Mouse (Mus musculus): ENCODE results near the gene Ska3. TPM values are rescaled to one million over a fixed set of nuclear protein-coding genes. Genes with fewer than 3 reads are reported as not detected.

Ska3 gene
- polyA plus RNA-seq, 1 experiment from 2014 or later: 21.2 TPM

Small RNA genes lying within 50 kb of the gene (microRNA-seq; reads per million reads assigned to microRNA genes)
- gene Mir3077: not detected

Other genes starting within 250 kb of the Ska3 start
- gene Xpo4, start 160.8 kb downstream of the Ska3 start, polyA plus RNA-seq (2015; fragmentation: Nextera tagmentation; extraction: Ambion mirVana): 11.1 and 12.6 TPM in 2 replicates
- gene Gm49361, start 80.1 kb downstream of the Ska3 start, polyA plus RNA-seq (2015; fragmentation: Nextera tagmentation; extraction: Ambion mirVana): not detected in 2 replicates
- gene Lats2, start 67.8 kb downstream of the Ska3 start, polyA plus RNA-seq (2015; fragmentation: Nextera tagmentation; extraction: Ambion mirVana): 20.3 and 26.2 TPM in 2 replicates
- gene Sap18, start 28.0 kb downstream of the Ska3 start, polyA plus RNA-seq (2015; fragmentation: Nextera tagmentation; extraction: Ambion mirVana): 17.3 and 19.7 TPM in 2 replicates
- gene Mrpl57, start within 50 bp of the Ska3 start, polyA plus RNA-seq (2015; fragmentation: Nextera tagmentation; extraction: Ambion mirVana): 116 and 118 TPM in 2 replicates
- 38.8 and 40.3 TPM in 2 replicates for gene Zdhhc20, start 64.1 kb upstream of the Ska3 start, polyA plus RNA-seq (2015; fragmentation: Nextera tagmentation; extraction: Ambion mirVana)
- gene Micu2, start 173.1 kb upstream of the Ska3 start, polyA plus RNA-seq (2015; fragmentation: Nextera tagmentation; extraction: Ambion mirVana): 82.6 and 83.7 TPM in 2 replicates
- 6.6 and 7.2 TPM in 2 replicates for gene Fgf9, start 244.4 kb upstream of the Ska3 start, polyA plus RNA-seq (2015; fragmentation: Nextera tagmentation; extraction: Ambion mirVana)